Mouse (Mus musculus) lung, embryonic 14.5 days (tissue): ENCODE measurements around the gene Tecpr1. TPM values are rescaled to one million over a fixed set of nuclear protein-coding genes. Genes with fewer than 3 reads are reported as not detected.

Experiments used
- ATAC-seq: fragments of 200-750 bp; cut with Nextera tagmentation; 2 replicates; pipeline ENCODE4 v1.8.0; 2017; ENCODE audit warnings: mild to moderate bottlenecking, moderate TSS enrichment, moderate library complexity; ENCODE audit not compliant: insufficient read depth
- DNase-seq: peaks from one replicate; pipeline ENCODE4 v3.0.0-alpha.2; 2015
- H3K27ac ChIP-seq: fragments of 300-500 bp; sonication (generic); 2 replicates; pipeline ENCODE4 v1.5.1; 2014; ENCODE audit warnings: low read depth, mild to moderate bottlenecking, moderate library complexity
- H3K27me3 ChIP-seq: fragments of 300-500 bp; sonication (generic); 2 replicates; pipeline ENCODE4 v1.6.1; 2014; ENCODE audit warnings: low read length, control low read depth; ENCODE audit not compliant: insufficient read depth
- H3K36me3 ChIP-seq: fragments of 300-500 bp; sonication (generic); 2 replicates; pipeline ENCODE4 v1.6.1; 2014; ENCODE audit warnings: control low read depth; ENCODE audit not compliant: insufficient read depth
- H3K4me1 ChIP-seq: fragments of 300-500 bp; sonication (generic); 2 replicates; pipeline ENCODE4 v1.6.1; 2014; ENCODE audit warnings: antibody characterized with exemption, control low read depth; ENCODE audit not compliant: insufficient read depth
- H3K4me2 ChIP-seq: fragments of 300-500 bp; sonication (generic); 2 replicates; pipeline ENCODE4 v1.6.1; 2014; ENCODE audit warnings: mild to moderate bottlenecking
- H3K4me3 ChIP-seq: fragments of 300-500 bp; sonication (generic); 2 replicates; pipeline ENCODE4 v1.5.1; 2014; ENCODE audit warnings: low read depth, low read length
- H3K9ac ChIP-seq: fragments of 300-500 bp; sonication (generic); 2 replicates; pipeline ENCODE4 v1.6.1; 2014
- H3K9me3 ChIP-seq: fragments of 300-500 bp; sonication (generic); 2 replicates; pipeline ENCODE4 v1.6.1; 2016; ENCODE audit warnings: low read depth, low read length, control low read depth
- CTCF ChIP-seq: IDR thresholded peaks from 2 replicates; pipeline ENCODE4 v1.5.1; 2016; ENCODE audit warnings: antibody characterized with exemption, low read depth
- WGBS: fragments of 180-500 bp; shearing (Covaris S2); extraction: QIAGEN DNeasy Blood & Tissue Kit; methylation state at CpG from one replicate; pipeline ENCODE4 v1.1.7; 2014; 5-methylcytosine and 5-hydroxymethylcytosine counted together
- polyA plus RNA-seq: library from polyadenylated mRNA; unstranded; fragments of >200 nt; fragmentation: Nextera tagmentation; extraction: Ambion mirVana; gene quantifications from 2 replicates; pipeline ENCODE4 v1.2.1, GENCODE M21; 2014

Gene Tecpr1
- polyA plus RNA-seq, 1 experiment from 2014 or later = 19.3 TPM

GRCm38 (mm10) chr5:144253212-144253611 lies 29.8 kb upstream of the Tecpr1 start:
- H3K27me3 ChIP-seq = no peaks in the 10 kb centered on the region
- H3K4me3 ChIP-seq = no peak overlapping the region
- H3K9me3 ChIP-seq = 0 out of 2 replicates have a peak, but pooled peaks cover 3% of the 10 kb centered on the region
- whole genome bisulfite sequencing = 63% methylated on average over 4 of the region's 4 CpGs
- no peaks in the 10 kb centered on the region for H3K36me3 ChIP-seq
- no peak overlapping the region for H3K27ac ChIP-seq
- no peak for TF ChIP-seq CTCF
- no peak overlapping the region for H3K4me2 ChIP-seq
- peaks cover 12% of the 10 kb centered on the region for H3K4me1 ChIP-seq
- DNase-seq (no peak), ATAC-seq (no peak)
- no peak overlapping the region for H3K9ac ChIP-seq

DNA sequence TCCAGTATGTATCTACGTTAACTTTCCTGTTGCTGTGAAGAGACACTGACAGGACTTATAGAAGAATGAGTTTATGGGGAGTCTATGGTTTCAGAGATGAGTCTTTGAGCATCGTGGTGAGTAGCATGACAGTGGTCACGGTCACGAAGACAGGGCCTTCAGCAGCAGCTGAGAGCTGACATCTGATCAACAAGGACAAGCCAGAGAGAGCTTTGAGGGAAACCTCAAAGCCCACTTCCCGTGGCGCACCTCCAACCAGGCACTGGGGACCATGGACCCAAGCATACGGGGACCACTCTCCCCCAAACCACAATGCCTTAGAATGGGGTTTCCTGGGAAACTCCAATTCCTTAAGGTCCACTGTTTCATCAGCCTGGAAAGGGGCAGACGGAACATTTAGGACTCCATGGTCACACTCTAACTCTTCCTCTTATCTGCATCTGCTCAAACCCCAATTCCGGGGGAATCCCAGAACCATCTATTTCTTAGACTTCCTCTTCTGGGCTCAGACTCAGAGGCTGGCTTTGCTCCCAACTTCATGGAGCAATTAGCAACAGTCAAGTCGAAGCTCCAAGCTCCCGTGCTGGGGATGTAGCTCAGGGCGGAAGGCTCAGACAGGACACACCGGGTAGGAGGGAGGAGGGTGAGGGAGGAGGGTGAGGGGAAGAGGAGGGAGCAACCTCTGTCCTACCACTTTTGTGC lies 28.6 kb upstream of the Tecpr1 start:
- ATAC-seq (no peak), DNase-seq (no peak)
- Histone ChIP-seq H3K27me3 (no peaks in the 10 kb centered on the region), H3K9me3 (0 out of 2 replicates have a peak, but pooled peaks cover 3% of the 10 kb centered on the region), H3K27ac (no peak overlapping the region), H3K9ac (no peak overlapping the region), H3K4me3 (no peak overlapping the region), H3K36me3 (no peaks in the 10 kb centered on the region), H3K4me2 (no peak overlapping the region), H3K4me1 (peaks cover 10% of the 10 kb centered on the region)
- 86% methylated on average over 13 of the region's 13 CpGs for WGBS
- no peak for TF ChIP-seq CTCF

- H3K4me1 ChIP-seq = peaks cover 6% of the 10 kb centered on the region
- ATAC-seq (no peak), DNase-seq (no peak)
- 0 out of 2 replicates have a peak, but pooled peaks cover 3% of the 10 kb centered on the region for H3K9me3 ChIP-seq
- no peak overlapping the region for H3K4me3 ChIP-seq
- H3K27ac ChIP-seq = no peak overlapping the region
- H3K4me2 ChIP-seq = no peak overlapping the region
- no peaks in the 10 kb centered on the region for H3K27me3 ChIP-seq
- H3K9ac ChIP-seq = no peak overlapping the region
- H3K36me3 ChIP-seq = no peaks in the 10 kb centered on the region
- 82% methylated on average over 3 of the region's 3 CpGs for WGBS
- peak; percentile 50; the same call in 1 of the 2 replicates for TF ChIP-seq CTCF
Measured at GRCm38 (mm10) chr5:144249871-144250270, 26.5 kb upstream of the Tecpr1 start.

DNA sequence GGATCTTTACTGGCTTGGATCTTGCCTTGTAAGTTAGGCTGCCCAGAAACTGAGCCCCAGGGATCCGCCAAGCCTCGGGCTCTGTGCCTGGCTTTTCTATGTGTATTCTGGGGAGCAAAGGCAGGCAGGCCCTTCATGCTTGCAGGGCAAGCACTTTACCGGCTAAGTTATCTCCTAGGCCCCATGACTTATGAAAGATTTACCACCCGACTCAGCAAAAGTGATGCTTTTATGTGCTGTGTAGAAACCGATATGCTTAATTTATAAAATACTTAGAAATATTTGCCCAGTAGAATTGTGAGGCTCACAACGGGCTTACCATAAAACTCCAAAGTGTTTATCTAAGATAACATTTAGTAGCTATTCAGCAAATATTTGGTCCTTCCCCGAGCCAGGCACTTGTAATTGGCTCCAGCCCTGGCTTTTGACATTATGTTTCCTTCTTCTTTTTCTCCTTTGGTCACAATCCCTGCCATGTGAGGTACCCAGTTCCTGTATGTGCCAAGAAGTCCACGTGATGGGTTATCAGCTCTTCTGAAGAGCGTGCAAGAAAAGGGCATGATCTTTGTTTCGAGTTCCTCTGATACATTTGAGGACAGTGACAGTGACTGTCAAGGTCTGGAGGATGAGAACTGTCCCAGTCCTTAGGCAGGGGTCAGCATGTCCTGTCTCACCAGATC lies 24.6 kb upstream of the Tecpr1 start:
- Histone ChIP-seq H3K9me3 (0 out of 2 replicates have a peak, but pooled peaks cover 3% of the 10 kb centered on the region), H3K4me2 (no peak overlapping the region), H3K36me3 (no peaks in the 10 kb centered on the region), H3K4me3 (no peak overlapping the region), H3K27ac (peak overlapping the region; percentile 44; the same call in 1 of the 2 replicates), H3K4me1 (peaks cover 6% of the 10 kb centered on the region), H3K9ac (no peak overlapping the region), H3K27me3 (no peaks in the 10 kb centered on the region)
- TF ChIP-seq CTCF = no peak
- DNase-seq (peak; percentile 60), ATAC-seq (peak; percentile 53)
- WGBS = 38% methylated on average over 10 of the region's 10 CpGs

GRCm38 (mm10) chr5:144247307-144247706 lies 23.9 kb upstream of the Tecpr1 start:
- Histone ChIP-seq H3K4me1 (peaks cover 6% of the 10 kb centered on the region), H3K27me3 (no peaks in the 10 kb centered on the region), H3K36me3 (no peaks in the 10 kb centered on the region), H3K4me2 (no peak overlapping the region), H3K4me3 (no peak overlapping the region), H3K9ac (no peak overlapping the region), H3K27ac (peak overlapping the region; percentile 44; the same call in 1 of the 2 replicates), H3K9me3 (0 out of 2 replicates have a peak, but pooled peaks cover 3% of the 10 kb centered on the region)
- no peak for TF ChIP-seq CTCF
- ATAC-seq = no peak
- WGBS = 52% methylated on average over 10 of the region's 10 CpGs
- no peak for DNase-seq

GRCm38 (mm10) chr5:144246669-144247068 lies 23.3 kb upstream of the Tecpr1 start:
- DNase-seq = peak; percentile 39
- no peaks in the 10 kb centered on the region for H3K36me3 ChIP-seq
- TF ChIP-seq CTCF = no peak
- no peak for ATAC-seq
- no peak overlapping the region for H3K9ac ChIP-seq
- peaks cover 6% of the 10 kb centered on the region for H3K4me1 ChIP-seq
- H3K4me2 ChIP-seq = no peak overlapping the region
- H3K27ac ChIP-seq = no peak overlapping the region
- WGBS = 56% methylated on average over 7 of the region's 7 CpGs
- H3K9me3 ChIP-seq = 0 out of 2 replicates have a peak, but pooled peaks cover 3% of the 10 kb centered on the region
- no peak overlapping the region for H3K4me3 ChIP-seq
- no peaks in the 10 kb centered on the region for H3K27me3 ChIP-seq

GRCm38 (mm10) chr5:144245592-144245991 lies 22.2 kb upstream of the Tecpr1 start:
- no peak for TF ChIP-seq CTCF
- Histone ChIP-seq H3K4me1 (peaks cover 6% of the 10 kb centered on the region), H3K4me2 (no peak overlapping the region)

More at GRCm38 (mm10) chr5:144245592-144245991, 22.2 kb upstream of the Tecpr1 start:
- DNase-seq (no peak), ATAC-seq (no peak)
- WGBS = 69% methylated on average over 2 of the region's 2 CpGs
- Histone ChIP-seq H3K9ac (no peak overlapping the region), H3K36me3 (no peaks in the 10 kb centered on the region), H3K27me3 (no peaks in the 10 kb centered on the region), H3K4me3 (no peak overlapping the region), H3K27ac (no peak overlapping the region), H3K9me3 (0 out of 2 replicates have a peak, but pooled peaks cover 3% of the 10 kb centered on the region)
